Mouse (Mus musculus) limb, embryonic 12.5 days (tissue): ENCODE results near the gene Bnipl. TPM values are rescaled to one million over a fixed set of nuclear protein-coding genes. Genes with fewer than 3 reads are reported as not detected.
A peak's percentile ranks its signal among the peaks of the same experiment; 100 is the strongest.

Experiments
- ATAC-seq: fragments of 200-750 bp; cut with Nextera tagmentation; 2 replicates; pipeline ENCODE4 v1.8.0; 2017; ENCODE audit warnings: low read depth, moderate TSS enrichment; ENCODE audit not compliant: insufficient number of reproducible peaks, insufficient read depth, low FRiP score, low TSS enrichment
- H3K27ac ChIP-seq: fragments of 300-500 bp; sonication (generic); 2 replicates; pipeline ENCODE4 v1.5.1; 2016; ENCODE audit warnings: mild to moderate bottlenecking, moderate library complexity
- H3K27me3 ChIP-seq: fragments of 300-500 bp; sonication (generic); 2 replicates; pipeline ENCODE4 v1.6.1; 2016; ENCODE audit warnings: mild to moderate bottlenecking, moderate library complexity
- H3K36me3 ChIP-seq: fragments of 300-500 bp; sonication (generic); 2 replicates; pipeline ENCODE4 v1.6.1; 2016; ENCODE audit warnings: mild to moderate bottlenecking, moderate library complexity
- H3K4me1 ChIP-seq: fragments of 300-500 bp; sonication (generic); replicated peaks from 2 replicates; pipeline ENCODE4 v1.6.1; 2016
- H3K4me2 ChIP-seq: fragments of 300-500 bp; sonication (generic); 2 replicates; pipeline ENCODE4 v1.6.1; 2016; ENCODE audit warnings: mild to moderate bottlenecking, moderate library complexity
- H3K4me3 ChIP-seq: fragments of 300-500 bp; sonication (generic); replicated peaks from 2 replicates; pipeline ENCODE4 v1.5.1; 2016; ENCODE audit warnings: mild to moderate bottlenecking
- H3K9ac ChIP-seq: fragments of 300-500 bp; sonication (generic); replicated peaks from 2 replicates; pipeline ENCODE4 v1.6.1; 2016; ENCODE audit warnings: mild to moderate bottlenecking, moderate library complexity
- H3K9me3 ChIP-seq: fragments of 300-500 bp; sonication (generic); 2 replicates; pipeline ENCODE4 v1.6.1; 2016; ENCODE audit warnings: mild to moderate bottlenecking, moderate library complexity
- WGBS: fragments of 180-500 bp; shearing (Covaris S2); methylation state at CpG from one replicate; pipeline ENCODE4 v1.1.7; 2016; 5-methylcytosine and 5-hydroxymethylcytosine counted together
- polyA plus RNA-seq: library from polyadenylated mRNA; unstranded; fragments of >200 nt; fragmentation: Nextera tagmentation; extraction: Ambion mirVana; gene quantifications from 2 replicates; pipeline ENCODE4 v1.2.1, GENCODE M21; 2016

The Bnipl gene
- polyA plus RNA-seq, 1 experiment from 2014 or later = 0.75 TPM

DNA sequence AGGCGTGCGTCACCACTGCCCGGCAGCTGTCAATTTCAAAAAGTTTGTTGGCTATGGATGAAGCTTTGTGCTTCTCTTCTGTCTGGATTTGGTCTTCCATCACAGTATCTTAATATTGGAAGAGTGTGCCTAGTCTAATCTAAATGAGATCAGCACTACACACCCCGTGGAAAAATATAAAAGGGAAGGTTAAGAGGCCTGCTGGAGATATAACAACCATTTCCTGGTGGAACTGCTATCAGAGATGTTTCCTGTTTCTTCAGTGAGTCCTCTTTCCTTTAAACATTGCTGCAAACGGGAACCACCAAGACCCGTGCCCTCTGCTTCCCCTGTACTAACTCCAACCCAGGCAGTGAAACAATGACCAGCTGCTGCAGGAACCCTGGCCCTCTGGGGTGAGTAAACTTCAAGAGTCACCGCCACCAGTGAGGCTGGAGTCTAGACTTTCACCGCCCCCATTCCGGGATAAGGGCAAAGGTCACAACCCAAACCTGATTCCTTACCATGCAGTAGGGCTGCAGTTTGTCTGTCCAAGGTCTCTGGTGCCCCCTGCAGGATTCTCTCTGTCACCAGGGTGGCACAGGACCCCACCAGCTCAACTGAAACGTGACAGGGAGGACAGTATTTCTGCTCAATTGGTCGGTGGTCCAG lies 12.2 kb upstream of the Bnipl start:
- Histone ChIP-seq H3K4me2 (no peak overlapping the region), H3K9me3 (no peaks in the 10 kb centered on the region), H3K27ac (no peak overlapping the region), H3K36me3 (peaks cover 89% of the 10 kb centered on the region), H3K4me3 (no peak overlapping the region), H3K27me3 (no peaks in the 10 kb centered on the region), H3K4me1 (no peaks in the 10 kb centered on the region), H3K9ac (no peak overlapping the region; the same call in 1 of the 2 replicates)
- 44% methylated on average over 11 of the region's 11 CpGs for WGBS
- ATAC-seq = no peak

DNA sequence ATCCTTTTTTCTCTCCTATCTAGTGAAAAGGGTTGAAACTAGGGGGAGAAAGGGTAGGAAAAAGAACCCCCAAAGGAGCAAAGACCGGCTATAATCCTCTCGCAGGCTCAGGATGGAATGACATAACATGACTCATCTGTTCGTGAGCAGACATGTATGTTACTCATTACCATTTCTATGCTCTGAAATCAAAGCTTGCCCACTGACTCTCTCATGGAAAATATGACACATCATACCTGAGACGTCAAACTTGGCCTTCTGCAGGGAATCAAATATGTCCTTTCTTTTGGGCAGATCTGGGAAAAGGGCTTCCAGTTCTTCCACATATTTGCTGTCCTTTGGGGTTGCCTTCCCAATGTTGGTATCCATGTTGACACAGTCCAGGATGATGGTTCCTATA lies 11.0 kb upstream of the Bnipl start:
- no peak overlapping the region for H3K4me2 ChIP-seq
- no peak overlapping the region for H3K9ac ChIP-seq
- H3K4me1 ChIP-seq = no peaks in the 10 kb centered on the region
- H3K27ac ChIP-seq = no peak overlapping the region
- H3K9me3 ChIP-seq = no peaks in the 10 kb centered on the region
- ATAC-seq = no peak
- 92% methylated on average over 4 of the region's 4 CpGs for WGBS
- no peaks in the 10 kb centered on the region for H3K27me3 ChIP-seq
- no peak overlapping the region for H3K4me3 ChIP-seq
- H3K36me3 ChIP-seq = peaks cover 89% of the 10 kb centered on the region

DNA sequence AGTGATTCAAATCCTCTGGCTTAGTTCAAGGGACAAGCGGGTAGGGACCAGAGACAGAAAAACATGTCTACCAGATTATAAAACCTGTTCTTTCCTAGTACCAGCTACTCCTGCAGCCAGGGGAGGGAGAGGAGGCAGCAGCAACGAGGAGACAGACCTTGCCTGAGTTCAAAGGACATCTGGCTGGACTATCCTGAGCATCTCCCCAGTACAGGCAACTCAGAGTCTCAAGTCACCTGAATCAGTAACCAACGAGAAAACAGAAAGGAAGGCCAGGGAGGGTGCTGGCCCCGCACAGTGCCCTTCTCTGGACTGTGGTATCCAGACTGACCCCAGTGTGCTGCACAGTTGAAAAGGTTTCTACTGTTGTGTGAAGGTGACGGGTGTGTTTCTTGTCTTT lies 5.9 kb upstream of the Bnipl start:
- peaks cover 93% of the 10 kb centered on the region for H3K36me3 ChIP-seq
- ATAC-seq = no peak
- H3K9me3 ChIP-seq = no peaks in the 10 kb centered on the region
- no peaks in the 10 kb centered on the region for H3K27me3 ChIP-seq
- no peaks in the 10 kb centered on the region for H3K4me1 ChIP-seq
- H3K9ac ChIP-seq = no peak overlapping the region
- WGBS = 84% methylated on average over 5 of the region's 5 CpGs
- H3K4me3 ChIP-seq = no peak overlapping the region
- H3K27ac ChIP-seq = no peak overlapping the region
- H3K4me2 ChIP-seq = no peak overlapping the region

DNA sequence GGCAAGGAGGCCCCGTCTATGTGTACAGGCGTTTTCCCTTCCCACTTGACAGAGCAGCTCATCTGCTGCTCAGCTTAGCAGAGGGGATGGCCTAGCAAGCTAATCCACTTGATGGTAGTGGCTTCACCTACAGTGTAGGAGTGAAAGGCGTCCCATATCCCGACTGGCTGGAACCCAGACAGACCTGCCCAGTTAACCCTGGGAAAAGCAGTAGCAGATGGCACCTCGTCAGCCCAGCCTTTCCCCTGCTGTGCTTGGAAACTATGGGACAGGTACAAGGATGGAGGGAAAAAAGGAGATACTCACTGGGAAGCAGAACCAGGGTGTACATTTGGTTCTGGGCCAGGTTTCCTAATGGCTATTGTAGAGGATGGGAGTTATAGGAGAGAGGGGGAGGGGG lies 632 bp downstream of the Bnipl start:
- ATAC-seq = no peak
- no peak overlapping the region for H3K4me3 ChIP-seq
- no peaks in the 10 kb centered on the region for H3K4me1 ChIP-seq
- 72% methylated on average over 5 of the region's 5 CpGs for WGBS
- H3K4me2 ChIP-seq = no peak overlapping the region
- no peak overlapping the region for H3K27ac ChIP-seq
- H3K36me3 ChIP-seq = peaks cover 55% of the 10 kb centered on the region
- no peaks in the 10 kb centered on the region for H3K9me3 ChIP-seq
- H3K27me3 ChIP-seq = no peaks in the 10 kb centered on the region
- no peak overlapping the region for H3K9ac ChIP-seq

DNA sequence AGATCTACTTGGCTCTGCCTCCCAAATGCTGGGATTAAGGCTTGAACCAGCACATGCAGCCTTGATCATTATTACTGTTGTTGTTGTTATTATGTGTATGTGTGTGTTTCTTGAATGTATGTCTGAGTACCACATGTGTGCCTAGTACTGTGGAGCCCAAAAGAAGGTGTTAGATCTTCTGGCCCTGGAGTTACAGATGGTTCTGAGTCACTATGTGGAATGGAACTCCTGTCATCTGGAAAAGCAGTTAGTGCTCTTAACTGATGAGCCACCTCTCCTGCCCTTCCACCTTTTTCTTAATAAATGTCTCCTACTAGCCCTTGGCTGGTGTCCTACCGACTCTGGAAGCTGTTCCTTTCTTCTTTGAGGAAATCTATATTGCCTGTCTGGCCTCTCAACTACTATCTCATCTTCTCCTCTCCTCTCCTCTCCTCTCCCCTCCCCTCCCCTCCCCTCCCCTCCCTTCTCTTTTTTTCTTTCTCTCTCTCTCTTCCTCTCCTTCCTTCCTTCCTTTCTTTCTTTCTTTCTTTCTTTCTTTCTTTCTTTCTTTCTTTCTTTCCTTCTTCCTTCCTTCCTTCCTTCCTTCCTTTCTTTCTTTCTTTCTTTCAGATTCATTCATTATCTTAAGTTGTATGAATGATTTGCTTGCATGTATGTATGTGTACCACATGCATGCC lies 3.2 kb downstream of the Bnipl start:
- H3K4me1 ChIP-seq = no peaks in the 10 kb centered on the region
- no peaks in the 10 kb centered on the region for H3K9me3 ChIP-seq
- H3K27me3 ChIP-seq = no peaks in the 10 kb centered on the region
- no peak overlapping the region for H3K9ac ChIP-seq
- H3K36me3 ChIP-seq = peaks cover 36% of the 10 kb centered on the region; the same call in 1 of the 2 replicates
- WGBS = 68% methylated on average over 1 of the region's 1 CpGs
- no peak overlapping the region for H3K27ac ChIP-seq
- no peak overlapping the region for H3K4me2 ChIP-seq
- ATAC-seq = no peak
- H3K4me3 ChIP-seq = no peak overlapping the region

DNA sequence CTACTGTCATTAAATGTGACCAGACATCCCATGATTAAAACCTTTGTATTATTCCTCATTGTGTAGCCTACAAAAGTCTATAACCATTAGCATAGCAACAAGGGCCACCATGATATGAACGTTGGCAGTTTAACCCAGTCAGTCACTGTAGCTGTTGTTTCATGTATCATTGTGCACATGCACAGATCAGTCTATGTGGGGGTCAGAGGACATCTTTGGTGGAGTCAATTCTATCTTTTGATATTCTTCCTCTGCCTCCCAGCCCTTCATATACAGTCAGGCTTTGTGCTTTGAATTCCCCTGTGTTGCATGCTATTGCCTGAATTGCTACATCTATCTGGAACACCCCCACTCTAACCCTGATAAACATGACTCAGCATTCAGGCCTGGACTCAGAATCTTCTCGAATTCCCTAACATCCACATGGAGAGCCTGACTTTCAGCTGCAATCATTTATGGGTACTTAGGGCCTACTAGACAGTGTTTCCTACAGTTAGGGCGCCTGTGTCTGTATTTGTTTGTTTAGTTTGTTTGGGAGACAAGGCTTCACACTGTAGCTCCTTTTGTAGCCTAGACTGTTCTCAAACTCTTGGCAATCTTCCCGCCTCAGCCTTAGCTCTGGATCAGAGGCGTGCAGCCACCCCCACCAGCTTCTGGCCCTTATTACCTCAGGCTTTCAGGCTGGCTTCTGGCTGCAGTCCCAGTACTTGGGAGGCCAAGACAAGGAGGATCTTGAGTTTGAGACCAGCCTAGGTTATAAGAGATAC lies 4.3 kb downstream of the Bnipl start:
- H3K4me1 ChIP-seq = no peaks in the 10 kb centered on the region
- H3K9me3 ChIP-seq = no peaks in the 10 kb centered on the region
- ATAC-seq = no peak
- peaks cover 33% of the 10 kb centered on the region; the same call in 1 of the 2 replicates for H3K36me3 ChIP-seq
- no peaks in the 10 kb centered on the region for H3K27me3 ChIP-seq
- H3K27ac ChIP-seq = no peak overlapping the region
- H3K4me2 ChIP-seq = no peak overlapping the region
- WGBS = 90% methylated on average over 5 of the region's 5 CpGs
- no peak overlapping the region for H3K9ac ChIP-seq
- no peak overlapping the region for H3K4me3 ChIP-seq

DNA sequence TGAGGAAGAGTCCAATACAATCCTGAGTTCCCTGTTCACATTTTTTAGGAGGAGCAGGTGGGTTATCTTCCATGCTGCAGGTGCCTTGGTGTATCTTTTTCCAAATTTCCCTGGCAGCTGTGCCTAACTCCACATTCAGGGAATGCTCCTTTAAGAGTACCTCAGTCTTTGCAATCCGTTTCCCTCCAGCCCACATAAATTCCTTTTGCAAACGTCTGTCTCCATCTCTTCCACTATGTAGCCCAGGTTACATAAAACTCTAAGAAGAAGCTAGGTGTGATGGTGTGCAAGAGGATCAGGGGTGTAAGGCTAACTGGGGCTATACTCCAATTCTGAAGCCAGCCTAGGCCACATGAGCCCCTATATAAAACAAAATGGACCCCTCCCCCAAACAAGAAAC lies 7.9 kb downstream of the Bnipl start:
- Histone ChIP-seq H3K4me3 (no peak overlapping the region), H3K9me3 (no peaks in the 10 kb centered on the region), H3K36me3 (peaks cover 32% of the 10 kb centered on the region), H3K4me1 (peaks cover 11% of the 10 kb centered on the region), H3K4me2 (no peak overlapping the region), H3K9ac (no peak overlapping the region), H3K27ac (no peak overlapping the region), H3K27me3 (no peaks in the 10 kb centered on the region)
- 73% methylated on average over 2 of the region's 2 CpGs for WGBS
- no peak for ATAC-seq

DNA sequence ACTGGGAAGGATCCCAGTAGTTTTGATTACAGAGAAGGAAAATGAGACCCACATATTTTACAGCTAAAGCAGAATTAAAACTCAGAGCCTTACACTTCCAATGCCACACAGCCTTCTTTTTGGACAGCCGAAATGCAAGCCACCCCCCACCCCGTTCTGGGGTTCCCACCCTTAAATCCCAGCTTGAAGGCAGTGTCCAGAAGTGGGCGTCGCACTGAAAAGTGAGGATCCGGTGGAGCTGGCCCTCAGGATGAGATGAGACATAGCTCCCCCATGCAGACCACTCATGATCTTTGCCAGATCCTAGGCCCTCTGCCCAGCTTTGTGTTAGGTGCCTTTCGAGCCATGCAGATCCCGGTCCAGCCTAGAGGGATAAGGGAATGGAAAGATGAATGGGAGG lies 9.5 kb downstream of the Bnipl start, which contains the start of gene Gm128:
Gene Gm128, minus strand, starts transcription at position 101 of the 400 bp plus-strand sequence.
- H3K27ac ChIP-seq = no peak within 1 kb of the TSS; the same call in 1 of the 2 replicates
- H3K4me2 ChIP-seq = peak within 1 kb of the TSS; percentile 37

DNA sequence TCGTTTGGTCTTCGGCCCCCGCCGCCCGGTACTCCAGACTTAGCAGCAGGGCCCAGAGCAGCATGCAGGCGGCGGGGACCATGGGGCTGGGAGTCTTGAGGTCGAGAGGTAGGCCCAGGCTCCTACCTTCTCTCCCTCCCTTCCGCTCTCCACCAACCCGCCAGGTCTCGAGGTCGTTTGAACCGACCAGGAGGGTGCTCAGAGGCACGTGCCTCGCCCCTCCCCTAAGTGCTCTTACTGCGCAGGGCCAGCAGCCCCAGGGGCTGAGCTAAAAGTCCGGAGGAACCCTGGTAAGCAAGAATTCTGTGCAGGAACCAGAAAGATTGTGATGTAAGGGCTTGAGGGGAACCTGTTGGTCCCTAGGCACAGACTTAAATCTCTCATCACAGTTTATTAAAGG lies 10.1 kb downstream of the Bnipl start:
- peak overlapping the region; percentile 9 for H3K4me3 ChIP-seq
- H3K36me3 ChIP-seq = peaks cover 46% of the 10 kb centered on the region
- peak overlapping the region; percentile 37 for H3K4me2 ChIP-seq
- H3K27ac ChIP-seq = no peak overlapping the region; the same call in 1 of the 2 replicates
- WGBS = 29% methylated on average over 14 of the region's 17 CpGs
- H3K4me1 ChIP-seq = peaks cover 11% of the 10 kb centered on the region
- H3K27me3 ChIP-seq = no peaks in the 10 kb centered on the region
- 0 out of 2 replicates have a peak, but pooled peaks have one; percentile 13 for ATAC-seq
- H3K9me3 ChIP-seq = no peaks in the 10 kb centered on the region
- H3K9ac ChIP-seq = peak overlapping the region; percentile 45

More for the DNA sequence above, 9.5 kb downstream of the Bnipl start, which contains the start of gene Gm128:
- 77% methylated on average over 7 of the region's 7 CpGs for WGBS
- H3K36me3 ChIP-seq = peaks cover 40% of the 10 kb centered on the region
- H3K9ac ChIP-seq = peak within 1 kb of the TSS; percentile 45
- peaks cover 11% of the 10 kb centered on the region for H3K4me1 ChIP-seq
- H3K9me3 ChIP-seq = no peaks in the 10 kb centered on the region
- H3K27me3 ChIP-seq = no peaks in the 10 kb centered on the region
- ATAC-seq = no peak
- peak within 1 kb of the TSS; percentile 9 for H3K4me3 ChIP-seq

DNA sequence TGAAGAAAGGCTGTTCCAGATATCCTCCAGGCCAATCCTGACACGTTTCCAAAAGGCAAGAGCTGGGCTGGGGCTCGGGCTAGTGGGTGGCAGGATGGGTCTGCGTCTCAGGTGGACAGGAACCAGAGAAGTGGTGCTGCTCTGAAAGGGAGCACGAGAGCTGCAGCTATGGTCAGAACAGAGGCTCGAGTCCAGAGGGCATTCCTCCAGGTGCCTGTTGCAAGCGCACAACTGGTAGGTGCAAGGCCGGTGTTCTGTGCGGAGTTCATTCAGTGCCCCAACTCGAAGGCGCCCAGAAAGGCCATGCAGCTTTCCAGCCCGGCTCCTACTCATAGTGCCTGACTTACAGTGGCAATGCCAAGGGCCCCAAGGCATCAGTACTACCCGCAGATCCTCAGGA lies 11.0 kb downstream of the Bnipl start:
- no peak overlapping the region for H3K4me3 ChIP-seq
- no peaks in the 10 kb centered on the region for H3K9me3 ChIP-seq
- H3K9ac ChIP-seq = no peak overlapping the region
- peaks cover 11% of the 10 kb centered on the region for H3K4me1 ChIP-seq
- 87% methylated on average over 12 of the region's 12 CpGs for WGBS
- peaks cover 46% of the 10 kb centered on the region for H3K36me3 ChIP-seq
- H3K27me3 ChIP-seq = no peaks in the 10 kb centered on the region
- no peak overlapping the region for H3K27ac ChIP-seq
- H3K4me2 ChIP-seq = no peak overlapping the region; the same call in 1 of the 2 replicates
- ATAC-seq = no peak

DNA sequence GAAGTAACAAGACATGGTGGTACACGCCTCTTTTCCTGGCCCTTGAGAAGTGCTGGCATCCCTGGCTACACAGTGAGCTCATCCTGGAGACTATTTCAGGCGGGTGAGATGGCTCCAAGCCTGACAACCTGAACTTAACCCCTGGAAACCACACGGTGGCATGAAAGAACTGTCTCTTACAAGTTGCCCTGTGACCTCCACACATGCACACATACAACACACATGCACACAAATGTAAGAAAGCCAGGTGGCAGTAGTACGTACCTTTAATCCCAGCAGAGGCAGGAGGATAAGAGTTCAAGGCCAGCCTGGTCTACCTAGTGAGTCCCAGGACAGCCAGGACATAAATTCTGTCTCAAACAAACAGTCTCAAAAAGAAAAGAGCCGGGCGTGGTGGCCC lies 12.0 kb downstream of the Bnipl start:
- 86% methylated on average over 6 of the region's 6 CpGs for WGBS
- H3K9me3 ChIP-seq = no peaks in the 10 kb centered on the region
- H3K4me1 ChIP-seq = peaks cover 11% of the 10 kb centered on the region
- no peaks in the 10 kb centered on the region for H3K27me3 ChIP-seq
- no peak overlapping the region for H3K4me2 ChIP-seq
- H3K4me3 ChIP-seq = no peak overlapping the region
- no peak for ATAC-seq
- H3K9ac ChIP-seq = no peak overlapping the region
- no peak overlapping the region for H3K27ac ChIP-seq
- peaks cover 53% of the 10 kb centered on the region for H3K36me3 ChIP-seq
